Mouse (Mus musculus) CH12.LX (cell line): ENCODE results near the gene Thsd4. TPM values are rescaled to one million over a fixed set of nuclear protein-coding genes. Genes with fewer than 3 reads are reported as not detected.

Experiments
- DNase-seq: peaks from one replicate; pipeline ENCODE4 v3.0.0-alpha.2; 2013; ENCODE audit errors: extremely low read depth
- H3K27ac ChIP-seq: 2 replicates; pipeline ENCODE4 v1.5.1; 2012; ENCODE audit warnings: low read depth, mild to moderate bottlenecking, control low read depth, moderate library complexity; ENCODE audit not compliant: insufficient read depth
- H3K27me3 ChIP-seq: replicated peaks from 2 replicates; pipeline ENCODE3; 2012; ENCODE audit warnings: inconsistent platforms
- H3K36me3 ChIP-seq, 2 experiments: replicated peaks in 1 of 2; 2 replicates each; pipeline versions ENCODE3 to v1.6.1; 2012; ENCODE audit warnings: inconsistent platforms in 1 of 2, low read length in 1 of 2, mild to moderate bottlenecking in 1 of 2, mixed read lengths in 1 of 2, moderate library complexity in 1 of 2; ENCODE audit not compliant: control insufficient read depth in 1 of 2, insufficient read depth in 1 of 2
- H3K4me1 ChIP-seq, 2 experiments: 2 replicates each; pipeline ENCODE4 v1.6.1; 2012; ENCODE audit warnings: inconsistent platforms in 1 of 2, moderate library complexity in 1 of 2; ENCODE audit not compliant: insufficient read depth in 2 of 2, control insufficient read depth in 1 of 2
- H3K4me2 ChIP-seq: 2 replicates; pipeline ENCODE4 v1.6.1; 2012; ENCODE audit warnings: low read depth, mild to moderate bottlenecking, control low read depth; ENCODE audit not compliant: poor library complexity, insufficient read depth, severe bottlenecking
- H3K4me3 ChIP-seq, 3 experiments: fragments of 150-350 bp in 1 of 3; sonication (generic) in 1 of 3; replicated peaks in 1 of 3; 2 replicates each; pipeline versions ENCODE3 to v1.5.1; 2011 to 2012; ENCODE audit warnings: low read depth in 2 of 3, low read length in 2 of 3, mild to moderate bottlenecking in 2 of 3, moderate library complexity in 2 of 3, control low read depth in 1 of 3, improper control_type of control experiment in 1 of 3, inconsistent platforms in 1 of 3, mixed read lengths in 1 of 3; ENCODE audit not compliant: poor library complexity in 1 of 3
- H3K79me2 ChIP-seq: replicated peaks from 2 replicates; pipeline ENCODE4 v1.6.1; 2012; ENCODE audit warnings: mild to moderate bottlenecking, moderate library complexity; ENCODE audit not compliant: control insufficient read depth, poor library complexity, insufficient read depth, severe bottlenecking; ENCODE audit errors: extremely low read depth
- H3K9ac ChIP-seq: 2 replicates; pipeline ENCODE4 v1.6.1; 2012; ENCODE audit warnings: low read depth, mild to moderate bottlenecking, control low read depth, moderate library complexity; ENCODE audit not compliant: insufficient read depth
- H3K9me3 ChIP-seq: replicated peaks from 2 replicates; pipeline ENCODE3; 2012; ENCODE audit warnings: low read length, inconsistent platforms, mixed read lengths
- CHD1 ChIP-seq: IDR thresholded peaks from 2 replicates; pipeline ENCODE4 v1.6.1; 2012; ENCODE audit warnings: low read depth, low read length, improper control_type of control experiment, inconsistent platforms
- CTCF ChIP-seq, 2 experiments: IDR thresholded peaks in 1 of 2; conservative IDR thresholded peaks in 1 of 2; 2 replicates each; pipeline ENCODE4 v1.5.1; 2011 to 2012; ENCODE audit warnings: low read depth in 2 of 2, low read length in 2 of 2, improper control_type of control experiment in 1 of 2, inconsistent platforms in 1 of 2, mild to moderate bottlenecking in 1 of 2, moderate library complexity in 1 of 2
- E2F4 ChIP-seq: IDR thresholded peaks from 2 replicates; pipeline ENCODE4 v1.6.1; 2011; ENCODE audit warnings: low read depth, low read length, improper control_type of control experiment; ENCODE audit not compliant: insufficient replicate concordance
- EP300 ChIP-seq: IDR thresholded peaks from 2 replicates; pipeline ENCODE4 v1.6.1; 2011; ENCODE audit warnings: low read length, improper control_type of control experiment
- ETS1 ChIP-seq: conservative IDR thresholded peaks from 2 replicates; pipeline ENCODE4 v1.6.1; 2012; ENCODE audit warnings: low read depth, mild to moderate bottlenecking, inconsistent platforms, low read length, improper control_type of control experiment, moderate library complexity
- IRF4 ChIP-seq: IDR thresholded peaks from 2 replicates; pipeline ENCODE4 v1.6.1; 2014; ENCODE audit warnings: low read depth, mild to moderate bottlenecking, inconsistent platforms, low read length, improper control_type of control experiment
- MAX ChIP-seq: IDR thresholded peaks from 2 replicates; pipeline ENCODE4 v1.6.1; 2011; ENCODE audit warnings: low read length, improper control_type of control experiment
- MAZ ChIP-seq: IDR thresholded peaks from 2 replicates; pipeline ENCODE4 v1.6.1; 2012; ENCODE audit warnings: low read depth, mild to moderate bottlenecking, inconsistent platforms, low read length, improper control_type of control experiment, moderate library complexity
- RAD21 ChIP-seq: IDR thresholded peaks from 2 replicates; pipeline ENCODE4 v1.6.1; 2011; ENCODE audit warnings: low read depth, mild to moderate bottlenecking, low read length, improper control_type of control experiment, moderate library complexity
- SIN3A ChIP-seq: IDR thresholded peaks from 2 replicates; pipeline ENCODE4 v1.6.1; 2012; ENCODE audit warnings: low read length, improper control_type of control experiment, inconsistent platforms
- SMC3 ChIP-seq: IDR thresholded peaks from 2 replicates; pipeline ENCODE4 v1.6.1; 2011; ENCODE audit warnings: low read depth, low read length, improper control_type of control experiment
- TBP ChIP-seq: conservative IDR thresholded peaks from 2 replicates; pipeline ENCODE4 v1.6.1; 2011; ENCODE audit warnings: low read depth, low read length, improper control_type of control experiment
- USF2 ChIP-seq: conservative IDR thresholded peaks from 2 replicates; pipeline ENCODE4 v1.6.1; 2011; ENCODE audit warnings: low read depth, low read length, improper control_type of control experiment
- ZC3H11A ChIP-seq: IDR thresholded peaks from 2 replicates; pipeline ENCODE4 v1.6.1; 2012; ENCODE audit warnings: low read depth, mild to moderate bottlenecking, inconsistent platforms, low read length, improper control_type of control experiment
- ZMIZ1 ChIP-seq: IDR thresholded peaks from 2 replicates; pipeline ENCODE4 v1.6.1; 2012; ENCODE audit warnings: low read depth, mild to moderate bottlenecking, inconsistent platforms, low read length, improper control_type of control experiment
- ZNF384 ChIP-seq: IDR thresholded peaks from 2 replicates; pipeline ENCODE4 v1.6.1; 2012; ENCODE audit warnings: low read depth, low read length, improper control_type of control experiment, inconsistent platforms
- dilution Hi-C: fragments of 300-500 bp; cut with MboI; formaldehyde crosslinking; loops from 2 replicates; pipeline ENCODE4 v1.14.3; 2020; ENCODE audit warnings: low sequenced_read_pairs; ENCODE audit not compliant: extremely low pct_unique_long_range_greater_than_20kb, extremely low pct_ligation_motif_present
- in situ Hi-C: fragments of 300-500 bp; cut with MboI; formaldehyde crosslinking; loops from 3 replicates; pipeline ENCODE4 v1.14.3; 2019; ENCODE audit warnings: low sequenced_read_pairs, low pct_ligation_motif_present, low pct_unique_long_range_greater_than_20kb, mixed read lengths
- polyA plus RNA-seq: library from polyadenylated mRNA; unstranded; fragments of >175 nt; gene quantifications from 2 replicates; pipeline ENCODE4 v1.2.1, GENCODE M21; 2012; ENCODE audit warnings: low read depth; ENCODE audit not compliant: insufficient read length
- total RNA-seq, 2 experiments: library from RNA; depleted of rRNA; stranded (reverse); fragments of 300-350 nt in 1 of 2; fragments of >200 nt in 1 of 2; gene quantifications; 2 replicates each; pipeline ENCODE4 v1.2.3; 2012 to 2014

Thsd4 gene
- total and polyA plus RNA-seq, 3 experiments, result not detected

DNA sequence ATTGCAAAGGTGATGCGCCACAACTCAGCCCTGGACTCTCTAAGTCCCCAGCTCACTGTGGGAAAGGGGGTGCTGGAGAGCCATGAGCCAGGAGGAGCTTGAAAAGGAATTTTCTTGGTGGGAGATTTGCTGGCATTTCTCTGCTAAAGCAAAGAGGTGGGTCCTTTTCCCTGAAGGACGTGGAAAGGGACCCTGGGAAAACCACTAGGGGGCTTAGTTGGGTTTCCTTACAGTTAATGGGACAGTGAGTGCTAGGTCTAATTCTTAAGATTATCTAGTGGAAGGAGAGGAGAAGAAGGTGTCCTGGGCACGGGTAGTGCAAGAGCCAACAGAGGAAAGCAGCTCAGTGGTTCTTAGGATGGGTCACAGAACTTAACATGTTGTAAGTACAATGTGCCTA lies 238.3 kb downstream of the Thsd4 start:
- Histone ChIP-seq H3K9me3 (peaks cover 2% of the 10 kb centered on the region), H3K36me3 (no peaks in the 10 kb centered on the region), H3K9ac (no peak overlapping the region), H3K4me1 (peaks cover 0 to 37% of the 10 kb centered on the region in 2 experiments; a peak in 2 of 4 replicates), H3K27me3 (no peaks in the 10 kb centered on the region), H3K4me3 (no peak overlapping the region), H3K4me2 (no peak overlapping the region), H3K79me2 (no peaks in the 10 kb centered on the region), H3K27ac (no peak overlapping the region)
- dilution Hi-C loops, result no loop called here
- no peak for DNase-seq
- in situ Hi-C loops, result no loop called here
- peak in 1 of 2 experiments; percentile 28; a peak in 2 of 4 replicates for TF ChIP-seq CTCF (conservative IDR thresholded peaks at IDR 0.05 in 1 of 2, IDR thresholded peaks at IDR 0.05 in 1 of 2; ENCODE audit: low read depth in 2 of 2, low read length in 2 of 2)
- no peak for TF ChIP-seq MAZ
- TF ChIP-seq SMC3, result 0 out of 2 replicates have a peak, but pooled peaks have one; percentile 6

DNA sequence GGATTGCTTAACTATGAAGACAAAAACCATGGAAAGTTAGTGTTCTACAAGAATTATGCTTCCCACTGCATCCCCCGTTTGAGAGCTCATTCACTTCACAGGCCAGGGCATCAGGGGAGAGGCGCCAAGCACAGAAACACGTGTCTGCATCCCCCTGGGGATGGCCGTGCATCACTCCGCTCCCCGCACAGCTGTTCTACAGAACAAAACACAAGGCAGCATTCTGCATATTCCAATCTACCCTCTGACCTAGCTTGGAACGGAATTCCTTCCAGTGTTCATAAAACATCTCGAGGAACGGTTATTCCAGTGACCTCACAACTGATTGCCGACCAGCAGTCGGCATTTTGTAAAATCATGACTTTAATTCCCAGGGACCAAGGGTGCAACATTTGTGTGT lies 240.6 kb downstream of the Thsd4 start:
- in situ Hi-C loops, result no loop called here
- Histone ChIP-seq H3K27ac (no peak overlapping the region), H3K4me1 (peaks cover 0 to 26% of the 10 kb centered on the region in 2 experiments; a peak in 2 of 4 replicates), H3K9me3 (no peaks in the 10 kb centered on the region), H3K27me3 (no peaks in the 10 kb centered on the region), H3K4me2 (no peak overlapping the region), H3K36me3 (no peaks in the 10 kb centered on the region), H3K9ac (no peak overlapping the region), H3K79me2 (no peaks in the 10 kb centered on the region), H3K4me3 (no peak overlapping the region)
- DNase-seq, result no peak
- dilution Hi-C loops, result no loop called here
- no peak for TF ChIP-seq SIN3A
- no peak for TF ChIP-seq ETS1
- TF ChIP-seq ZC3H11A, result no peak
- no peak for TF ChIP-seq MAX

DNA sequence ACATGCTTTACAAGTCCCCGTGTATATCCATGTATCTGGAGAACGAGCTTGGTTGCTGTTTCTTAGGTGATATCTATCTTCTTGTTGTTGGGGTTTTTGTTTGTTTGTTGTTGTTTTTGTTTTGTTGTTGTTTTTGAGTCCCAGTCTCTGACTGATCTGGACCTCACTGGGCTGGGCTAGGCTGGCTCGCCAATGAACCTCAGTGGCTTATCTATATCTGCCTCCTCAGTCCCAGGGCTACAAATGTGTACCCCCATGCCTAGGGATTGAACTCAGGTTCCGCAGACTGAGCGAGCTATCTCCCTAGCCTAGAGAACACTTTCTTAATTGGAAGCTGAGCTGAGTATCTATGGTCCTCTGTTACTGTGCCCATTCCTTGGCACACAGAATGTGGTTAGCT lies 241.1 kb downstream of the Thsd4 start:
- no peaks in the 10 kb centered on the region for H3K27me3 ChIP-seq
- H3K79me2 ChIP-seq, result no peaks in the 10 kb centered on the region
- no peak for DNase-seq
- H3K27ac ChIP-seq, result no peak overlapping the region
- no peak overlapping the region for H3K4me2 ChIP-seq
- H3K4me3 ChIP-seq, result no peak overlapping the region
- H3K9ac ChIP-seq, result no peak overlapping the region
- no peak for TF ChIP-seq E2F4
- TF ChIP-seq RAD21, result no peak
- TF ChIP-seq CHD1, result no peak
- no peak for TF ChIP-seq ZNF384
- TF ChIP-seq ZMIZ1, result no peak
- TF ChIP-seq EP300, result no peak
- no peak for TF ChIP-seq IRF4
- TF ChIP-seq ZC3H11A, result no peak
- TF ChIP-seq USF2, result no peak
- no peak for TF ChIP-seq TBP
- H3K36me3 ChIP-seq, result no peaks in the 10 kb centered on the region
- in situ Hi-C loops (no loop called here), dilution Hi-C loops (no loop called here)
- H3K9me3 ChIP-seq, result no peaks in the 10 kb centered on the region
- H3K4me1 ChIP-seq, result peaks cover 0 to 24% of the 10 kb centered on the region in 2 experiments; a peak in 2 of 4 replicates
